Mouse (Mus musculus) skeletal muscle tissue, postnatal 0 days (tissue): ENCODE data around the gene Mipol1. TPM values are rescaled to one million over a fixed set of nuclear protein-coding genes. Genes with fewer than 3 reads are reported as not detected.

Experiments
- polyA plus RNA-seq: library from polyadenylated mRNA; unstranded; fragments of >200 nt; fragmentation: Nextera tagmentation; extraction: Ambion mirVana; gene quantifications from 2 replicates; pipeline ENCODE4 v1.2.1, GENCODE M21; 2015

Mipol1 gene
- polyA plus RNA-seq: 4.4 and 5.1 TPM in 2 replicates

GRCm38 (mm10) chr12:57230192-57230706 lies at the start of gene Mipol1, which contains the start of gene Prps1l3:
TSS of gene Mipol1 (plus strand) at chr12:57230427.
TSS of gene Prps1l3 (plus strand) at chr12:57230412.

GRCm38 (mm10) chr12:57197363-57198026 lies 32.7 kb upstream of the Mipol1 start, which contains the start of gene Slc25a21:
TSS of gene Slc25a21 (minus strand) at chr12:57197472.

Other genes with a start within 250 kb of the Mipol1 start
- gene Slc25a21, start 33.0 kb upstream of the Mipol1 start, polyA plus RNA-seq: 0.17 and 0.28 TPM in 2 replicates
- 20.0 and 21.7 TPM in 2 replicates for gene Prps1l3, start within 50 bp of the Mipol1 start, polyA plus RNA-seq